Mouse (Mus musculus) liver, embryonic 14.5 days (tissue): Measurements from ENCODE around the gene Zfp423. TPM values are rescaled to one million over a fixed set of nuclear protein-coding genes. Genes with fewer than 3 reads are reported as not detected.

ENCODE experiments used
- ATAC-seq: fragments of 200-750 bp; cut with Nextera tagmentation; 2 replicates; pipeline ENCODE4 v1.8.0; 2017; ENCODE audit warnings: moderate number of reproducible peaks, mild to moderate bottlenecking, moderate library complexity; ENCODE audit not compliant: insufficient read depth
- DNase-seq, 3 experiments: peaks; one replicate each; pipeline ENCODE4 v3.0.0-alpha.2; 2012 to 2013; ENCODE audit warnings: low read depth in 3 of 3, low spot score in 3 of 3
- H3K27ac ChIP-seq: fragments of 300-500 bp; sonication (generic); 2 replicates; pipeline ENCODE4 v1.5.1; 2014; ENCODE audit warnings: moderate library complexity, mild to moderate bottlenecking, control low read depth, inconsistent platforms
- H3K27me3 ChIP-seq: fragments of 300-500 bp; sonication (generic); 2 replicates; pipeline ENCODE4 v1.6.1; 2014; ENCODE audit warnings: mild to moderate bottlenecking, low read length, moderate library complexity; ENCODE audit not compliant: control insufficient read depth, insufficient read depth
- H3K36me3 ChIP-seq: fragments of 300-500 bp; sonication (generic); replicated peaks from 2 replicates; pipeline ENCODE4 v1.6.1; 2014; ENCODE audit warnings: low read depth; ENCODE audit not compliant: control insufficient read depth, insufficient read depth
- H3K4me1 ChIP-seq, 2 experiments: fragments of 200-500 bp in 1 of 2; fragments of 300-500 bp in 1 of 2; sonication (generic) in 1 of 2; replicated peaks; 2 replicates each; pipeline ENCODE4 v1.6.1; 2012 to 2014; ENCODE audit warnings: antibody characterized with exemption in 1 of 2, inconsistent platforms in 1 of 2, low read length in 1 of 2; ENCODE audit not compliant: control insufficient read depth in 2 of 2, insufficient read depth in 2 of 2
- H3K4me2 ChIP-seq: fragments of 300-500 bp; sonication (generic); 2 replicates; pipeline ENCODE4 v1.6.1; 2014; ENCODE audit warnings: low read depth, mild to moderate bottlenecking, control low read depth, moderate library complexity
- H3K4me3 ChIP-seq, 2 experiments: fragments of 200-500 bp in 1 of 2; fragments of 300-500 bp in 1 of 2; sonication (generic) in 1 of 2; 2 replicates each; pipeline ENCODE4 v1.5.1; 2012 to 2014; ENCODE audit warnings: low read depth in 2 of 2, low read length in 2 of 2, mild to moderate bottlenecking in 2 of 2, control low read depth in 1 of 2, inconsistent platforms in 1 of 2, moderate library complexity in 1 of 2; ENCODE audit not compliant: insufficient read depth in 1 of 2
- H3K9ac ChIP-seq: fragments of 300-500 bp; sonication (generic); replicated peaks from 2 replicates; pipeline ENCODE4 v1.6.1; 2014; ENCODE audit warnings: mild to moderate bottlenecking, control low read depth, moderate library complexity
- H3K9me3 ChIP-seq: fragments of 300-500 bp; sonication (generic); 2 replicates; pipeline ENCODE4 v1.6.1; 2016; ENCODE audit warnings: low read length, mixed read lengths; ENCODE audit not compliant: control insufficient read depth
- CTCF ChIP-seq: IDR thresholded peaks from 2 replicates; pipeline ENCODE4 v1.5.1; 2016; ENCODE audit warnings: antibody characterized with exemption, low read depth, control low read depth
- EP300 ChIP-seq: IDR thresholded peaks from 2 replicates; pipeline ENCODE4 v1.6.1; 2016; ENCODE audit warnings: antibody characterized with exemption, low read depth
- WGBS: fragments of 180-500 bp; shearing (Covaris S2); extraction: QIAGEN DNeasy Blood & Tissue Kit; methylation state at CpG from one replicate; pipeline ENCODE4 v1.1.7; 2014; ENCODE audit not compliant: insufficient replicate concordance; 5-methylcytosine and 5-hydroxymethylcytosine counted together
- polyA plus RNA-seq, 2 experiments: library from polyadenylated mRNA; depleted of rRNA in 1 of 2; stranded (reverse) in 1 of 2; unstranded in 1 of 2; fragments of >200 nt; fragmentation: Nextera tagmentation in 1 of 2; extraction: Ambion mirVana in 1 of 2; gene quantifications; 2 replicates each; pipeline versions ENCODE4 v1.2.1 to v1.2.3; 2012 to 2014

The Zfp423 gene
- polyA plus RNA-seq, 2 experiments = 0.52 to 0.60 TPM

GRCm38 (mm10) chr8:87774966-87775365, 184.4 kb downstream of the Zfp423 start:
- 40% methylated on average over 2 of the region's 2 CpGs for WGBS
- TF ChIP-seq EP300 = no peak
- no peak for TF ChIP-seq CTCF
- Histone ChIP-seq H3K4me3 (no peak overlapping the region), H3K27ac (no peak overlapping the region), H3K4me1 (no peaks in the 10 kb centered on the region), H3K9ac (no peak overlapping the region), H3K4me2 (no peak overlapping the region), H3K27me3 (no peaks in the 10 kb centered on the region), H3K36me3 (no peaks in the 10 kb centered on the region), H3K9me3 (no peaks in the 10 kb centered on the region)
- DNase-seq (no peak), ATAC-seq (no peak)

DNA sequence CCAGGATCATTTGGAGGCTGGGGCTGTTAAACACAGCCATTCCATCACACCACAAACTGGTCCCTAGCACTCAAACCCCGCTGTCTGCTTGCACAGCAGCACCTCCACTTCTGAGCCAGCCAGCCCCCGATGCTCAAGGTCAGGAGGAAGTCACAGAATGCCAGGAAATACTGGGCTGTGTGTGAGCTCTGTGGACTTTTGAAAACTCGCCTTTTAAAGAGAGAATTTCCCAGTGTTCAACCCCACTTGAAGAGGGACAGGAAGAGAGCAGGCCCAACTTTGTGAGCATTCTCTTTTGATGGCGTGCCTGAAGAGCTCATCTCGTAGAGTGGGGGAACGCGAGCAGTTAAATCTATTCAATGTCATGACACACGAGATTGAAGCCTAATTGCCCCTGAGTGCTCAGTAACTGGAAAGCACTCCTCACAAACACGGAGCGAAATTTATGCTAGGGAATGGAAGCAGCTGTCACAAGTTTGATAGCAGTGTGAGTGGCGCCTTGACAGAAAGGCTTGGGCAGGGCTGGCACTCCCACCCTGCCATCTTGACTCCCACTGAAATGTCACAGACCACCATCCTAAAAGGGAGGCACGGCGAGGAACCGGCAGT, 186.4 kb downstream of the Zfp423 start:
- Histone ChIP-seq H3K27ac (no peak overlapping the region), H3K36me3 (no peaks in the 10 kb centered on the region), H3K4me1 (no peaks in the 10 kb centered on the region), H3K9me3 (no peaks in the 10 kb centered on the region), H3K4me2 (no peak overlapping the region), H3K9ac (no peak overlapping the region), H3K27me3 (no peaks in the 10 kb centered on the region), H3K4me3 (no peak overlapping the region)
- TF ChIP-seq EP300 (no peak), CTCF (no peak)
- no peak for ATAC-seq
- 49% methylated on average over 14 of the region's 14 CpGs for WGBS
- DNase-seq = no peak

DNA sequence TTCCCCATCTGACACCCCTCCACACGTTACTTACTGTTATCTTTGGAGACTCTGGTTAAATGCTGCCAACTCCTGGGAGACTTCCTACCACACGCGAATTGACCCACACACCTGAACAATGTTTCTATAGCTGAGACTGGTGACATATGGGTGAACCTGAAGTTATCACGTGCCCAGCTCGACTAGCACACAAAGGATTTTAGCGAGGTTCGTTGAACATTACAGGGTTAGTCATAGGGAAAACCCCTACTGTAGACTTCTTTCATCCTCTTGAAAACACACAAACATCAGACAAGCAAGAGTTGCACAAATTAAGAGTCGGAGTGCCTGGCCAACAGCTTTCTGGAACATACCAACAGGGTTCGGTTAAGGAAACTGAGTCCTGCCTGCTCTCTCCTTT, 191.5 kb downstream of the Zfp423 start:
- H3K4me3 ChIP-seq = no peak overlapping the region
- H3K9me3 ChIP-seq = no peaks in the 10 kb centered on the region
- H3K9ac ChIP-seq = no peak overlapping the region
- TF ChIP-seq EP300 = no peak
- no peak for TF ChIP-seq CTCF
- DNase-seq (no peak), ATAC-seq (no peak)
- no peaks in the 10 kb centered on the region for H3K4me1 ChIP-seq
- H3K36me3 ChIP-seq = no peaks in the 10 kb centered on the region
- WGBS = 62% methylated on average over 9 of the region's 9 CpGs
- H3K27ac ChIP-seq = no peak overlapping the region
- H3K27me3 ChIP-seq = no peaks in the 10 kb centered on the region
- H3K4me2 ChIP-seq = no peak overlapping the region

DNA sequence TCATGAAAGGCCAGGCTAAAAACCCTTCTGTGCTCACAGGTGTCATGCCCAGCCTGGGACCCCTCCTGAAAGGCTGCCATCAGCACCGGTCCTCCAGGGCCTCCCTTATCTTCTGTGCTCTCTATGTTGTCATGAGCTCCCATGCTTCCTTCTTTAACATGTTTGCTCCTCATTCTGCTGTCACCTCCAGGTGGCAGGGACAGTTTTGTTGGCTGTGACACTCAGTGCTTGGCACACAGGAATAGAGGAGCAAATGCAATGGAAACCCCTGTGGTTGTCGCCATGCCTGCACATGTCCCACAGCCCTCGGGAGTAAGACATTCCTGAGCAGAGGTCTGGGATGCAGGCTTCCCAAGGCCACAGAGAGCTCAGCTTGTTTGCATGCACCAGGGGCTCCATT, 194.1 kb downstream of the Zfp423 start:
- no peak overlapping the region for H3K27ac ChIP-seq
- H3K4me3 ChIP-seq = no peak overlapping the region
- no peak for TF ChIP-seq EP300
- no peak for TF ChIP-seq CTCF
- WGBS = 54% methylated on average over 3 of the region's 3 CpGs
- H3K9ac ChIP-seq = no peak overlapping the region
- no peaks in the 10 kb centered on the region for H3K27me3 ChIP-seq
- H3K4me1 ChIP-seq = no peaks in the 10 kb centered on the region
- no peak overlapping the region for H3K4me2 ChIP-seq
- DNase-seq (no peak), ATAC-seq (no peak)
- H3K9me3 ChIP-seq = no peaks in the 10 kb centered on the region
- H3K36me3 ChIP-seq = no peaks in the 10 kb centered on the region

GRCm38 (mm10) chr8:87758750-87759149, 200.6 kb downstream of the Zfp423 start:
- TF ChIP-seq EP300 = no peak
- TF ChIP-seq CTCF = no peak
- 68% methylated on average over 8 of the region's 8 CpGs for WGBS
- Histone ChIP-seq H3K36me3 (no peaks in the 10 kb centered on the region), H3K9ac (no peak overlapping the region), H3K27me3 (no peaks in the 10 kb centered on the region), H3K27ac (no peak overlapping the region), H3K4me2 (no peak overlapping the region), H3K9me3 (no peaks in the 10 kb centered on the region), H3K4me1 (no peaks in the 10 kb centered on the region), H3K4me3 (no peak overlapping the region)
- ATAC-seq = no peak
- DNase-seq = no peak
